Mouse (Mus musculus) megakaryocyte-erythroid progenitor cell, adult 5-6 weeks (primary cell): ENCODE data around the gene Cand1. TPM values are rescaled to one million over a fixed set of nuclear protein-coding genes. Genes with fewer than 3 reads are reported as not detected.
A peak's percentile ranks its signal among the peaks of the same experiment; 100 is the strongest.

Experiments used
- ATAC-seq: replicated peaks from 2 replicates; pipeline ENCODE4 v1.8.0; 2016; ENCODE audit warnings: mild to moderate bottlenecking, inconsistent platforms; ENCODE audit not compliant: severe bottlenecking, poor library complexity, low FRiP score, low TSS enrichment
- total RNA-seq, 2 experiments: library from RNA; stranded (forward) in 1 of 2; stranded (reverse) in 1 of 2; fragments of 200-1000, 215-1000 nt in 1 of 2; fragments of >200 nt in 1 of 2; fragmentation: Nextera tagmentation in 1 of 2; gene quantifications; 2 replicates each; pipeline ENCODE4 v1.2.3; 2014 to 2017

Cand1 gene
- total RNA-seq (2014; fragmentation: Nextera tagmentation) = 66.7 and 91.2 TPM in 2 replicates
- total RNA-seq (2017) = 44.9 and 46.0 TPM in 2 replicates

DNA sequence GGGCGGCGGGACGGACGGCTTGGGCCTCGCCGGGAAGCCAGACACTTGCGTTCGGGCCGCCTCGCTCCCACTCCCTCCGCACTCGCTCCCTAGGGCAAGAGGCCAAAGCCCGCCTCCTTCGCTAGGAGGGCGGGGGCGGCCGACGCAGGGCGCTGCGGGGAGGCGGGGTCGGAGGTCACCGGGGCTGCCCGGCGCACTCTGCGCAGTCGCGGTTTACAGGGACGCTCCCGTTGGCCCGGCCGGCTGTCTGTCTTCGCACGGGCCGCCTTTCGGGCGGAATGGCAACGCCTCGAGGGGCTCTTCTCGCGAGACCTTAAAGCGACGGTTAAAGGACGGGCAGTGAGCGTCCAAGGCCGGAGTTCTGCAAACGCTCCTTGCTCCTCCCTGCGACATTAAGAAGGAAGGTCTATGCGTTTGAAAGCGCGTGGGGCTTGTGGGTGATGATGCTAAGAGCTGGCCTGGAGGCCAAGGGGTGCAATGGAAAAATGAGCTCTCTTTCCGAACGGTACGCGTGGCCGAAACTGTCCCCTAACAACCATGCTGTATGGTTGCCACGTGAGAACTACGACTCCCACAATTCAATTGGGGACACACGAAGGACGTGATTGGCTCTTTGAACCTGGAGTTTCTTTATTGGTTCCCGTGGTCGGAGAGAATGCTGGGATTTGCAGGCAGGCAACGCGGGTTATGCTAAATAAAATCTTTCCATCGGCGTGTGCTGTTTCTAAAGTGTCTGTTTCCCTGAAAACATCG, at the start of gene Cand1:
Gene Cand1, minus strand, starts transcription at position 87 of the 753 bp plus-strand sequence.
- ATAC-seq = peak; percentile 94

DNA sequence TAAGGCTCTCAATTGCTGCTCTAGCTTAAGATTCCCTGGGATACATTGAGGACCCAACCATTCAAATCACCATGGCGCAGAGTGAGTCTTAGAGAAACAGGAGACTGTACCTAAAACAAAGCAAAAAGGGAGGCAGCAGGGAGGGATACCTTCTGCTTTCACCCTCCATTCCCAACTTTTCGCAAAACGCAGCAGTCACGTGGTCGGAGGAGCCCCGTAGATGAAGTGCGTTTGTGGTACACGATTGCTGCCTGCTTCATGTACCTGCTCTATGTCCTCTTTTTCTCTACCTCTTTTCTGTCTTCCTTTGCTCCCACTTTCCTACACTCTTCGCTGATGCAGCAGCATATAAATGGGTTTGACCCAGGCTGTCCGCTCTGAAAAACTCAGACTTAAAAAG, 39.0 kb upstream of the Cand1 start:
- no peak for ATAC-seq

DNA sequence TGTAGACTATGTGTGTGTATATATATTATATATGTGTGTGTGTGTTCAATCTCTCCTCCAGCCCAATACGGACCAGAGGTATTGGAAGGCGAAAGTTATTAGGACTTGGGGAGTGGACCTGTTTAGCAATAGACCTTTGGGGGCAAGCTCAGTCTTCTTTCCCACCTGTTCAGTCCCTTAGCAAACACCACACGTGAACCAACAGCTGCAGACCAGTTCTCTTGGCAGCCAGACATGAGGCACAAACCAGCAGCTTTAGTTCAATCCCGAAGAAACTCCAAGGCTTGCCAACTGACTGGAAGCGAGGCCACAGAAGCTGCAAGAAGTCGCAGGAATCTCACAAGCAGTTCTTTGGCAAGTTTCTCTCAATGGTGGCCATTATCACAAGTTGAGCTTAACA, 34.5 kb upstream of the Cand1 start:
- no peak for ATAC-seq

DNA sequence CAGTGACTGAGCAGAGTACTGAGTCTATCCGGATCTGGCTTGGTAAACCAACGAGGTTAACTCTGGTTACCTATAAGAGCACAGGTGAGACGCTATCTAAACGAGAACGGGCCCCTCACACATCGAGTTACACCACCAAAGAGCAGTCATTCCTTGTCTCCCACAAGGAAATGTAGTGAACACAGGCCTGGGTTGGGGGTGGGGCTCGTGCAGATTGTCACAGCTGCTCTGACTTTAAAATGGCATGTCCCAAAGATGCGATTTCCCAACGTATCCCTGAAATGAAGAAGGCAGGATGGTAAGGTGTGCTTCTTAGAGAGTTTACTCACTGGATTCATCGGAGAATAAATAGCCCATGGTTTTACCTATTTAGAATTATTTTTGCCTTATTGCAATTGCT, 32.7 kb upstream of the Cand1 start:
- ATAC-seq = no peak

DNA sequence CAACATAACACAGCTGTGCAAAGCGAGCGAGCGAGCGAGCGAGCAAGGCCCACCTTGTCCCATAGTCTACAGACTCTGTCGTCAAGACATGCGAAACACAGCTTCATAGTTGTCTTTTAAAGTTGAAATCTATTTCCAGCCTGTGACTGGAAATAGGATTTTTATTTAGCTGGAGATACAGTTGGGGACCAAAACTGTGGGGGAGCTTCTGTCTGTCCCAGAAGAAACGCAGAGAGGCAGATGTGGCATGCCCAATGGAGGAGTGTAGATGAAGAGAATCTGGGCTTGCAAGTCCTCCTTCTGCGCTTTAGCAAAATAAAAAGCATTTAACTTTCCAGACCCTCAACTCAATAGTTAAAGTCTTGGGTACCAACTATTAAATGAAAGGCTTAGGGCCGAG, 32.1 kb upstream of the Cand1 start:
- no peak for ATAC-seq

DNA sequence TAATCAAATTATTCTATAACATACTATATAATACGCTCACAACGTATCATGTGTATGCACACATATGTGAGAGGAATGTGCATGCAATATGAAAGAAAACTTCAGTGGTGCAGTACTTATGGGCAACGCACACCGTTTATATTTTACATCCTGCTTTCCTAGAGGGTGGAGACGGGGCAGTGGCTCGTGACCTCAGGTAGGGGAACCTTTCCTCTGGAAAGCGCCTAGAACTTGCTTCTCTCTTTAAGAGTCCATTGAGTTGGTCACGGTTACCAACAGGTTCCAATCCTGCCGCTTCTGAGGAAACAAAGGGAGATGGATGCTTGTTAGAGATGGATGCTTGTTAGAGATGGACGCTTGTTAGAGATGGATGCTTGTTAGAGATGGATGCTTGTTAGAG, 31.2 kb upstream of the Cand1 start:
- ATAC-seq = no peak

DNA sequence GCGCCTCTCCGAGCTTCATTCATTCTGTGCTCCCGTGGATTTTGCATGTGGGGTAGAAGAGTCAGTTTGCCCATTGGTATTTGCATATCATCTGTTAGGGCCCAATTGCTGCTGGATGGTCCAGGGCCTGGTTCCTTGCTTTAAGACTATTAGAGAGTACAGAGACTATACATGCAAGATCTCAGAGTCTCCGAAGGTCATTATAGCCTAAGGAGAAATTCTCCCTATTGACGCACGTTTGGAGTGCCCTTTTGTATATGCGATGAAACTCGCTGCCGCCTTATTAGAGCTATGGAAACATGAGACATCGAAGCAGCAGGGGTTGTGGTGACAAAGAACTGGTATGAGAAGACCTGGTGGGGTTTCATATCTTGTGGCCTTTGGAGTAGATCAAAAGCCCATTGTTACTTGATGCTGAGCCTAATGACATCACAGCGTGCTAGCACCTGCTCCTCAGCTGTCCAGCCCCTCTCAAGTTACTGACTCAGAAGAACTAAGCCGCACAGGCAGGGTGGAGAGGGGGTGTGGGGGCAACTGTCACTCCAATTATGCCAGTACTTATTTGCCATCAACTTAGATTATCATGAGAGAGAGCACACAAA, 30.6 kb upstream of the Cand1 start:
- no peak for ATAC-seq

DNA sequence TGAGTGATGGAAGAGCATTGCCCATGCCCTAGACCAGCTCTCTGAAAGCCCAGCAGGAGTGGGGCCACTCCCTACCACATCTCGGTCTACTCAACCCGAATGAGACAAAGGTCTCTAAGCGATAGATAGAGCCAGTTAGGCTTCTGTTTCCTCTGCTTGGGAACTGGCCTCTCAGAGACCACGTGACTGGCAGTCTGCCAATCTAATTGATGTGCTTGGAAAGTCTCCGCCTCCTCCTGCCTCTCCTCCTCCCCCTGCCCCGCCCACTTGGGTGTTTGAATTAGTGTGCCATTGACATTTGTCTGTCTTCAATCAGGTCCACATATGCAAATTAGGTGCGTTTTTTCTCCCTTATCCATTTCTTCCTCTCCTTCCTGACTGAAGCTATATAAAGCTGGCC, 24.9 kb upstream of the Cand1 start:
- no peak for ATAC-seq

DNA sequence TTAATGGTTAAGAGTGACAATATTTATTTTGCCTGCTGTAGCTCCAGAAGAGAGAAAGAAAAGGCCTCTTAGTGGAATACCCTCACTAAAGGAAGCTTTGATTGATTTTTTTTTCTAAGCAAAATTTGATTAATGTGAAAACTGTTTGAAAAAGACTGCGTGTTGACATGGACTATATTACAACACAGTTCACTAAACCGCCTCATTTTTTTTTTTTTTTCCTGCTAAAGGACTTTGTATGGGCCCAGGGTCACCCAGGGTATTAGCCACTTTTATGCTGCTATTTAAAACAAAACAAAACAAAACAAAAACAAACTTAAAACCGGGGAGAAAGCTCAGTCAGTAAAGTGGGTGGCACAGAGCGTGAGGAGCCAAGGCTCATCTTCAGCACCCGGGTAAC, 23.0 kb upstream of the Cand1 start:
- no peak for ATAC-seq

DNA sequence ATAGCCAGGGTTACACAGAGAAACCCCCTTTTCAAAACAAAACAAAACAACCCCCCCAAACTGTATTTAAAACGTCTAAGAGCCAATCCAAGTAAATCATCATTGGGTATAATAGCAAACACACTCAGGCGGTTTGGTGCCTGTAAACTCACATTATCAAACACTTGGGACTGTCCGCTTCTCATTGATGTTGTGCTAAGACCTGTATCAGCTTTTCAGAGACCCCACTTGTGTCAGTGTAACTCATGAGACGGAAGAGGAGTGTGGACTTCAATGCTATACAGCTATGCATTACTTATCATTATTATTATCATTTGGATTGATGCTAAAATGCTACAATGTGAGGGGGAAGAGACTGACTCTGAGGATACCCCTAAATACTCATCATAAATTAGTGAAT, 18.0 kb upstream of the Cand1 start:
- ATAC-seq = no peak

DNA sequence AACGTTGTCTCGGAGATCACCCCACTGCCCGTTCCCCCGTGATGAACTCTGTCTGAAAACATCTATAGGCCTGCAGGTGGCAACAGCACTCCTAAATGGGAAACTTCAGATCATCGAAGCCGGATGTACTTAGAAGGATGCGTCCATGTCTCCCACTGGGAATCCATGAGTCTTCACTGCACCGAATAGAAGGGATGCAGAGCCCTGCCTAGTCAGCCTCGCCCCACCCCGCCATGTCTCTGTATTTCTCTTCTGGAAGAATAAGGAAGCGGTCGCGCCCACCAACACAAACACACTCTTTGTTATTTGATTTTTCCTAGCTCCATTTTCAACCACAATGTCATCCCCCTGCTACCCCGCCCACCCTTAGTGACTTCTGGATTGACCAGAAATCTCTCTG, 4.3 kb upstream of the Cand1 start:
- no peak for ATAC-seq

DNA sequence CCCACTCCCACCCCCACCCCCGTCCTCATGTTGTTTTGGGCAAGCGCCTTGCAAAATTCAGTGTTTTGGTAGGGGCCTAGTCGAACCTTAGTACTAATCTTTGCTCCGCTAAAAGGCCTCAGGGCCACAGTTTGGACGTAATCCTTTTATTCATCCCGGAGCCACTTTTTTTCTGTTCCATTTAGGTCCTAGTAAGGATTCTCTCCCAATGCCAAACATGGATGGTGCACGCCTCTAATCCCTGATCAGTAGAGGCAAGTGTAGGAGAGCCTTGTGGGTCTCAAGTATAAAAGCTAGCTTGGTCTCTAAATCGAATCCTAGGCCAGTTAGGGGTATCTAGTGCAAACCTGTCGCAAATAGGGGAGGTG, 851 bp upstream of the Cand1 start:
- no peak for ATAC-seq

DNA sequence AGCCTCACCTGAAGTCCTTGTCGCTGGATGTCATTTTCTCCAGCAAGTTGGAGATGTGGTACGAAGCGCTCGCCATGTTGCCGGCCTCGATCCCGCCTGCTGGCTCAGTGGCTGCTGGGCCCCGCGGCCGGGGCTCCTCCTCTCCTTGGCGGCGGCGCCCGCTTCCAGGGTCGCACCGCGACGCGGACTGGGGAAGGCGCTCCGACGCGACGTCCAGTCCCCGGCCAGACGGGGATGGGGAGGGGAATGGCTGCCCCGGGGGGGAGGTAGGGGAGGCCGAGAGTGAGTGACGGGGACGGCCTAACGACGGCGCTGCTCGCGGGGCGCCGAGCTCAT, 254 bp downstream of the Cand1 start:
- no peak for ATAC-seq

DNA sequence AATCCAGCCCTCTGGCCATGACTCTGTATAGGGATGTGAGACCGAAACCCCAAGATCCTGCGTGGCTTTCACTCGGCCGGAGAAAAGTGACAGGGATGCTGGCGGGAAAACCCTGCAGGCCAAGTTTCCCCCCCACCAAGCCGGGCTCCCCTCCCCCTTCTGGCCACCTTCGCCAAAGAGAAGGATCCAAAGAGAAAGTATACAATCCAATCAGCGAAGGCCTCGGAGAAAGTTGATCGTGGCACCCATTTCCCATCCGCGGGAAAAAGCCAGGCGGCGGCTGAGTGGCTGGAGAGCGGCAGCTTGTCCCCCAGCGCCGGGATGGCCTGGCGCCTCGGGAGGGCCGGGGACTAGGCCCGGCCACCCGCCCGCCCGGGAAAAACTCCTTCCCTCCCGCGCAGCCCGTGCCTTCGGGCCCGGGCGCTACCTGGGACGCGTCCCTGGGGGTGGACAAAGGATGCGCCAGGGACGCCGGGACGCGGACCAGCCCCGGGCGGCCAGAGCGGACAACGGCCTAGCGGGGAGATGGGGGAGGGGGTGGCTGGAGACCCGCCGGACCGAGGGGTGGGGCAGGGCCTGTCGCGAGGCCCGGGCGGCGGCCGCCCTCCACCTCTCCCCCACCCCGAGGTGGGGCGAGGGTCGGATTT, 747 bp downstream of the Cand1 start:
- ATAC-seq = peak; percentile 5

DNA sequence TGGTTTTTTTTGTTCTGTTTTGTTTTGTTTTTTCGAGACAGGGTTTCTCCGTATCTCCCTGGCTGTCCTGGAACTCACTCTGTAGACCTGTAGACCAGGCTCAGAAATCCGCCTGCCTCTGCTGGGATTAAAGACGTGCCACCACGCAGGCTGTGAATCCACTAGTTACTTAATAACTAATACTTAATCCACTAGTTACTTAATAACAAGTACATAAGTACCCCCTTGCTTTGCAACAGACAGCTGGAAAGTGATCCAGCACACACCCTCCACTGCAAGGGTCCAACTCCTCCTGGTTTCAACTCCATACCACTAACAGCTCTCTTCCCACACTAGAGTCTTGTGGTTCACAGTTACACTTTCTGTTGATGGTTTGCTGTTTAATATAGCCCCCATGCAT, 8.3 kb downstream of the Cand1 start:
- no peak for ATAC-seq

DNA sequence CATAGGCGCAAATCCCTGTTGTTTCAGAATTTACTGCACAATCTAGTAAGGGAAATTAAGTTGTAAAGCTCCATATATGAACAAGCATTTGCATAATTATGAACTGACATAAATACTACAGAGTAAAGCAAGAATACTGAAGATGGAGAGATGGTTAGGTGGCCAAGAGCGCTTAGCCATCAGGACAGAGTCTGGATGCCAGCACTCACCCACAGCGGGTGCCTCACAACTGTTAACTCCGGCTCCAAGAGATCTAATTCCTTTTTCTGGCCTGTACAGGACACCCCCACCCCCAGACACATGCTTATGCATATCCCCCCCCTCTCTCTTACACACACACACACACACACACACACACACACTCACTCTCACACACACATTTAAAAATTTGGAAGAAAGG, 9.2 kb downstream of the Cand1 start:
- no peak for ATAC-seq

DNA sequence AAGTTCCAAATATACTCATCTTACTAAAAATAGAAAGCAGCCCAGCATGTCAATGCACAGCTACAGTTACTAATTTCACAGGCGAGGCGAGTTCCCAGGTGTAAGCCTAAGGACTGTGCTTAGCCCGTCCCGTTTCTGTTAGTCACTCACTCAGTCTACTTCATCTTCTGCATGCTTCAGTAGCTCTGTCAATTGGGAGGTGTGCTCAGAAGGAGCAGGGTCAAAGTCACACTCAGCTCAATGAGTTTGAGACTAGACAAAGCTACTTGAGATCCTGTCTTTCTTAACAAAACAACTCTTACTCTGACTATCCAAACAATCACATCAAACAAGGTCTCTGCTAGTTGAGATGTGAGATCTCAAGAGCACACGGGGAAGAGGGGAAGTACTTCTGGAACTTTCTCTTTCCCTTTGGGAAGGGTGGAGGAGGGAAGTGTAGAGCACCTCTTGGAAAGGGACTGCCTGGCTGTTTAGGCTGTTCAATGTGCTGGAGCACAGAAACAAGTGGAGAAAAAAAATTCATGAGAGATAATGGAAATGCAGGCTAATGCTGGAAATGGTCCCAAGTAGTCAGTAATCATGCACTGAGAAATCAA, 9.7 kb downstream of the Cand1 start:
- 0 out of 2 replicates have a peak, but pooled peaks have one; percentile 37 for ATAC-seq

DNA sequence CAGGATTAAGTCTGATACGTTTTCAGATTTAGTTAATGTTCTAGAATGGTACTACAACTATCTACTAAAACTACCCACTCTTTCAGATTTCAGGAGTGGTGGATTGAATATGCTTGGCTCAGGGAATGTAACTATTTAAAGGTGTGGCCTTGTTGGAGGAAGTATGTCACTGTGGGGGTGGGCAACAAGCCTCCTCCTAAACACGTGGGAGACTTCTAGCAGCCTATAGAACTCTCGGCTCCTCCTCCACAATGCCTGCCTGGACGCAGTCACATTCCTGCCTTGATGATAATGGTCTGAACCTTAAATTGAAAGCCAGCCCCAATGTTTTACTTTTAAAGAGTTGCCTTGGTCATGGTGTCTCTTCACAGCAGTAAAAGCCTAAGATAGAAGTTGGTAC, 16.2 kb downstream of the Cand1 start:
- no peak for ATAC-seq

DNA sequence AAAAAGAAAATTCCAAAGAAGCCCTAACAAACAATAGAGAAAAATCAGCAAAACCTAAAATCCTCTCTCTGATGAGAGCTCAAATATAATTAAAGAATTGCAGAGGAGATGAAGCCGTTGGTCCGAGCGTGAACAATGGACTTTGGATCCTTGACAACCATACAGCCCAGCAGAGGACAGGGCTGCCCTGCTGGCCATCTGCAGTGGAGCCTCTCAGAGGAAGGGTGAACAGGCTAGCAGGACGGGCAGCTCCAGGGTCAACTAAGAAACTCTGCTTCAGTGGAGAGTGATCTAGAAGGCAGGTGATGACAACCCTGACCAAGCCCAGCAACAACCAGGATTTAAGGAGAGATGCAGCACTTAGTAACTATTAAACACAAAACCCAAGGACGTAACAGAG, 18.2 kb downstream of the Cand1 start:
- ATAC-seq = no peak

DNA sequence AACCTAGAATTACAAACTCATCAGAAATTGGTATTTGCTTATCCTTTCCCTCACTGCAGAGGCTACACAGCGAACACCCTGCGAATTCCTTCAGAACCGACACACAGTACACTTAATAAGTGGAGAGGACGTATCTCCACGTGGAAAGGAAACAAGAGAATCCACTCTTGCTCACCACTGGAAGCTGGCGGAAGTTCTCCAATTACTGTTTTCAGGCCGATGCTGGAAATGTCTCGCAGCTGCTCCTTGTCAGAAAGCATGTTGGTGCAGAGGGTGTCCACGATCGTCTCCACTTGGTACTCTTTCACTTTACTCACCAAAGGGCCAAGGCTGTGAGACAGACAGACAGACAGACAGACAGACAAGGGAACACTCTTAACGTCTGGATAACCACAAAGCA, 20.4 kb downstream of the Cand1 start:
- ATAC-seq = no peak
